Mouse (Mus musculus) neural tube, embryonic 10.5 days (tissue): Measurements from ENCODE around the gene Epm2aip1.
A peak's percentile ranks its signal among the peaks of the same experiment; 100 is the strongest.

Experiments
- DNase-seq: peaks from one replicate; pipeline ENCODE4 v3.0.0-alpha.2; 2017; ENCODE audit warnings: low spot score; ENCODE audit errors: extremely low spot score

Gene Epm2aip1

GRCm38 (mm10) chr9:111287956-111288355 is 16.2 kb downstream of the Epm2aip1 start:
- DNase-seq: no peak

- DNase-seq: no peak
These were observed 17.6 kb downstream of the Epm2aip1 start for GRCm38 (mm10) chr9:111289294-111289831.

GRCm38 (mm10) chr9:111289832-111290339 is 18.2 kb downstream of the Epm2aip1 start:
- peak; percentile 95 for DNase-seq

- DNase-seq: no peak
These were observed 18.9 kb downstream of the Epm2aip1 start for GRCm38 (mm10) chr9:111290539-111291100.

- DNase-seq: no peak
These were observed 21.5 kb downstream of the Epm2aip1 start for GRCm38 (mm10) chr9:111293234-111293633.

GRCm38 (mm10) chr9:111294911-111295310 is 23.2 kb downstream of the Epm2aip1 start:
- DNase-seq: no peak

GRCm38 (mm10) chr9:111295323-111295722 is 23.6 kb downstream of the Epm2aip1 start:
- DNase-seq: no peak

- no peak for DNase-seq
These were observed 24.7 kb downstream of the Epm2aip1 start for GRCm38 (mm10) chr9:111296433-111296832.

GRCm38 (mm10) chr9:111298606-111299005 is 26.9 kb downstream of the Epm2aip1 start:
- DNase-seq: no peak

GRCm38 (mm10) chr9:111302196-111302831 is 30.6 kb downstream of the Epm2aip1 start:
- DNase-seq: no peak

- DNase-seq: no peak
These were observed 32.3 kb downstream of the Epm2aip1 start for GRCm38 (mm10) chr9:111304036-111304435.

- DNase-seq: no peak
These were observed 34.4 kb downstream of the Epm2aip1 start for GRCm38 (mm10) chr9:111306142-111306541.

GRCm38 (mm10) chr9:111311031-111311842 is 39.5 kb downstream of the Epm2aip1 start, which contains the start of gene Trank1:
Trank1 (plus strand) TSS chr9:111311739.
- DNase-seq: peak; percentile 59

GRCm38 (mm10) chr9:111311843-111312441 is 40.2 kb downstream of the Epm2aip1 start:
- peak; percentile 47 for DNase-seq

GRCm38 (mm10) chr9:111312442-111313141 is 40.9 kb downstream of the Epm2aip1 start:
- peak; percentile 59 for DNase-seq

GRCm38 (mm10) chr9:111313299-111313698 is 41.6 kb downstream of the Epm2aip1 start:
- DNase-seq: no peak

- no peak for DNase-seq
These were observed 42.1 kb downstream of the Epm2aip1 start for GRCm38 (mm10) chr9:111313793-111314192.

- peak; percentile 42 for DNase-seq
These were observed 42.5 kb downstream of the Epm2aip1 start for GRCm38 (mm10) chr9:111314219-111314618.

GRCm38 (mm10) chr9:111320912-111321311 is 49.2 kb downstream of the Epm2aip1 start:
- DNase-seq: no peak

- DNase-seq: no peak
These were observed 53.2 kb downstream of the Epm2aip1 start for GRCm38 (mm10) chr9:111324881-111325280.
